Mouse (Mus musculus): ENCODE results near the gene Tsga10.

DNA sequence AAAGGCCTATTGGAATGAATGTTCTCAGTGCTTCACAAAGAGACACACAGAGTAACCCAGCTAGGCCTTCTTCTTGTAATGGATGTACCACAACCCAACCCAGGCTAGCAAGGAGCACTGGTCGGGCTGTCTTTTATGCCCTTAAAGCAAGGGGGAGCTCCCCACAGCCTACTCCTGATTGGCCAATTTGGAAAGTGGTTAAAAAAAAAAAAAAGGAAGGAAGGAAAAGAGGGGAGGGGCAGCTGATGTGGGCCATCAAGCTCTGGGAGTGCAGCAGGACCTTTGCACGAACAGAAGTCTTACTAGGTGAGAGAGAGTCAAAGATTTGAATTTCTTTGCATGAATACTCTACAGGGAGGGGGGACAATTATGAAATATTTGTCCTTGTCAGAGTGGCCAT is 127.3 kb downstream of the Tsga10 start:
- TF ChIP-seq CTCF (IDR thresholded peaks at IDR 0.05; ENCODE audit: borderline replicate concordance, insufficient read depth, low read length): no peak
- TF ChIP-seq POLR2A (IDR thresholded peaks at IDR 0.05; ENCODE audit: low read depth, low read length): no peak
